ENCODE assay signal across 7 mouse cellular contexts in genomic region chr12:3887515-3888325, GRCm38 (mm10).
DNase-seq lines count a peak whose midpoint lies in the region; ATAC-seq lines count a peak whose summit lies in the region.

No protein-coding gene starts in this region.

- WGBS in embryonic facial prominence, embryonic 11.5 days: 39% methylated on average over 4 of the region's 4 CpGs
- 42% methylated on average over 4 of the region's 4 CpGs for WGBS in hindbrain, embryonic 10.5 days
- 21% methylated on average over 4 of the region's 4 CpGs for WGBS in stomach, embryonic 15.5 days

- H3K27ac ChIP-seq in embryonic facial prominence, embryonic 11.5 days (replicated peaks; ENCODE audit: low read depth, low read length): peak overlapping the region; percentile 73
- peak overlapping the region; percentile 79 for H3K27ac ChIP-seq in hindbrain, embryonic 10.5 days
- H3K27ac ChIP-seq in stomach, embryonic 15.5 days: peak overlapping the region; percentile 72

- no peaks in the 10 kb centered on the region for H3K9me3 ChIP-seq in embryonic facial prominence, embryonic 11.5 days (replicated peaks; ENCODE audit: control insufficient read depth, low read length)
- H3K9me3 ChIP-seq in hindbrain, embryonic 10.5 days: no peaks in the 10 kb centered on the region
- H3K9me3 ChIP-seq in stomach, embryonic 15.5 days: no peaks in the 10 kb centered on the region

- no peak overlapping the region for H3K4me3 ChIP-seq in embryonic facial prominence, embryonic 11.5 days (ENCODE audit: low read depth, low read length)
- no peak overlapping the region; the same call in 1 of the 2 replicates for H3K4me3 ChIP-seq in hindbrain, embryonic 10.5 days
- H3K4me3 ChIP-seq in stomach, embryonic 15.5 days (replicated peaks): no peak overlapping the region

- no peaks in the 10 kb centered on the region for H3K36me3 ChIP-seq in embryonic facial prominence, embryonic 11.5 days (replicated peaks; ENCODE audit: control insufficient read depth, insufficient read depth, low read depth, low read length)
- 0 out of 2 replicates have a peak, but pooled peaks cover under 1% of the 10 kb centered on the region for H3K36me3 ChIP-seq in hindbrain, embryonic 10.5 days
- 0 out of 2 replicates have a peak, but pooled peaks cover 8% of the 10 kb centered on the region for H3K36me3 ChIP-seq in stomach, embryonic 15.5 days

- H3K4me2 ChIP-seq in embryonic facial prominence, embryonic 11.5 days (ENCODE audit: low read depth, low read length): no peak overlapping the region; the same call in 1 of the 2 replicates
- 0 out of 2 replicates have a peak overlapping the region, but pooled peaks have one; percentile 6 for H3K4me2 ChIP-seq in stomach, embryonic 15.5 days

- peak; percentile 71 for DNase-seq in embryonic facial prominence, embryonic 11.5 days (ENCODE audit: low spot score)
- peak; percentile 57 for DNase-seq in hindbrain, embryonic 10.5 days (ENCODE audit: low spot score)
- peak; percentile 47 for DNase-seq in layer of hippocampus, adult 9-10 months (ENCODE audit: low spot score)
- DNase-seq in lung, postnatal 25 days (ENCODE audit: low spot score): peak; percentile 18
- DNase-seq in spleen, postnatal 10 days (ENCODE audit: low spot score in 2 of 2): no peak

- H3K4me1 ChIP-seq in embryonic facial prominence, embryonic 11.5 days (ENCODE audit: control insufficient read depth, insufficient read depth, low read length): peaks cover 26% of the 10 kb centered on the region
- peaks cover 89% of the 10 kb centered on the region for H3K4me1 ChIP-seq in hindbrain, embryonic 10.5 days (replicated peaks)
- peaks cover 71% of the 10 kb centered on the region for H3K4me1 ChIP-seq in stomach, embryonic 15.5 days

- H3K27me3 ChIP-seq in embryonic facial prominence, embryonic 11.5 days (ENCODE audit: control insufficient read depth, insufficient read depth, low read length): no peaks in the 10 kb centered on the region
- H3K27me3 ChIP-seq in hindbrain, embryonic 10.5 days (ENCODE audit: insufficient read depth, poor library complexity, severe bottlenecking): peaks cover 10% of the 10 kb centered on the region; the same call in 1 of the 2 replicates
- H3K27me3 ChIP-seq in stomach, embryonic 15.5 days (replicated peaks): no peaks in the 10 kb centered on the region

- peak overlapping the region; percentile 34; the same call in 1 of the 2 replicates for H3K9ac ChIP-seq in embryonic facial prominence, embryonic 11.5 days (replicated peaks; ENCODE audit: low read length)
- H3K9ac ChIP-seq in stomach, embryonic 15.5 days: no peak overlapping the region

- peak; percentile 86 for ATAC-seq in cerebellum, adult (ENCODE audit: insufficient number of reproducible peaks, low FRiP score, low TSS enrichment)
- ATAC-seq in embryonic facial prominence, embryonic 11.5 days (replicated peaks; ENCODE audit: insufficient number of reproducible peaks, low FRiP score, low TSS enrichment, low read depth): peak; percentile 15; the same call in 1 of the 2 replicates
- ATAC-seq in stomach, embryonic 15.5 days (ENCODE audit: insufficient read depth, low FRiP score, low read depth): peak; percentile 41; the same call in 1 of the 2 replicates

Comparison
In these comparisons a context has a peak if more than half of its experiments do, and no peak if none do; other contexts are left out.
1. ATAC-seq: peak in every context shown above with its lines; median percentile 86 in cerebellum, adult; 41 in stomach, embryonic 15.5 days; 15 in embryonic facial prominence, embryonic 11.5 days.
2. DNase-seq: peak in embryonic facial prominence, embryonic 11.5 days (single experiment), hindbrain, embryonic 10.5 days (single experiment), layer of hippocampus, adult 9-10 months (single experiment) and lung, postnatal 25 days (single experiment); none in spleen, postnatal 10 days (0 of 2).
3. Peak in every context shown above with its lines, with median percentiles within 50 percentile points of each other: H3K27ac ChIP-seq.